Mouse (Mus musculus) heart, embryonic 15.5 days (tissue): ENCODE results near the gene Rtl4. TPM values are rescaled to one million over a fixed set of nuclear protein-coding genes. Genes with fewer than 3 reads are reported as not detected.

Experiments used
- ATAC-seq: fragments of 200-750 bp; cut with Nextera tagmentation; replicated peaks from 2 replicates; pipeline ENCODE4 v1.8.0; 2017; ENCODE audit warnings: low read depth, moderate TSS enrichment; ENCODE audit not compliant: insufficient number of reproducible peaks, insufficient read depth, low FRiP score
- H3K27ac ChIP-seq: fragments of 300-500 bp; sonication (generic); 2 replicates; pipeline ENCODE4 v1.5.1; 2015; ENCODE audit warnings: mild to moderate bottlenecking, inconsistent platforms
- H3K27me3 ChIP-seq: fragments of 300-500 bp; sonication (generic); 2 replicates; pipeline ENCODE4 v1.6.1; 2015; ENCODE audit warnings: inconsistent platforms
- H3K36me3 ChIP-seq: fragments of 300-500 bp; sonication (generic); 2 replicates; pipeline ENCODE4 v1.6.1; 2015; ENCODE audit warnings: mild to moderate bottlenecking, inconsistent platforms
- H3K4me1 ChIP-seq: fragments of 300-500 bp; sonication (generic); replicated peaks from 2 replicates; pipeline ENCODE4 v1.6.1; 2015; ENCODE audit warnings: inconsistent platforms
- H3K4me2 ChIP-seq: fragments of 300-500 bp; sonication (generic); 2 replicates; pipeline ENCODE4 v1.6.1; 2015; ENCODE audit warnings: inconsistent platforms, mild to moderate bottlenecking, moderate library complexity
- H3K4me3 ChIP-seq: fragments of 300-500 bp; sonication (generic); 2 replicates; pipeline ENCODE4 v1.5.1; 2015; ENCODE audit warnings: mild to moderate bottlenecking, inconsistent platforms
- H3K9ac ChIP-seq: fragments of 300-500 bp; sonication (generic); 2 replicates; pipeline ENCODE4 v1.6.1; 2015; ENCODE audit warnings: mild to moderate bottlenecking, inconsistent platforms
- H3K9me3 ChIP-seq: fragments of 300-500 bp; sonication (generic); replicated peaks from 2 replicates; pipeline ENCODE4 v1.6.1; 2016; ENCODE audit warnings: inconsistent platforms
- WGBS: fragments of 180-500 bp; shearing (Covaris S2); methylation state at CpG from one replicate; pipeline ENCODE4 v1.1.7; 2015; ENCODE audit warnings: mixed read lengths; 5-methylcytosine and 5-hydroxymethylcytosine counted together
- polyA plus RNA-seq: library from polyadenylated mRNA; unstranded; fragments of >200 nt; fragmentation: Nextera tagmentation; extraction: Ambion mirVana; gene quantifications from 2 replicates; pipeline ENCODE4 v1.2.1, GENCODE M21; 2015

Rtl4 gene
- polyA plus RNA-seq, result 0.41 and 0.55 TPM in 2 replicates

- peak within 1 kb of the TSS; percentile 44; the same call in 1 of the 2 replicates for H3K9ac ChIP-seq
- peaks cover 12% of the 10 kb centered on the region; the same call in 1 of the 2 replicates for H3K27me3 ChIP-seq
- WGBS, result 15% methylated on average over 26 of the region's 31 CpGs
- no peaks in the 10 kb centered on the region for H3K36me3 ChIP-seq
- peak within 1 kb of the TSS; percentile 55 for H3K4me3 ChIP-seq
- no peaks in the 10 kb centered on the region for H3K9me3 ChIP-seq
- H3K4me2 ChIP-seq, result peak within 1 kb of the TSS; percentile 82
- H3K27ac ChIP-seq, result no peak within 1 kb of the TSS
- H3K4me1 ChIP-seq, result no peaks in the 10 kb centered on the region; the same call in 1 of the 2 replicates
- no peak; the same call in 1 of the 2 replicates for ATAC-seq
Observed at GRCm38 (mm10) chrX:144688207-144689118, at the start of gene Rtl4. TSS of gene Rtl4 (plus strand) at chrX:144688907.

GRCm38 (mm10) chrX:144644756-144645155, 44.0 kb upstream of the Rtl4 start:
- H3K27ac ChIP-seq, result no peak overlapping the region
- H3K4me1 ChIP-seq, result no peaks in the 10 kb centered on the region
- no peak overlapping the region for H3K9ac ChIP-seq
- H3K9me3 ChIP-seq, result no peaks in the 10 kb centered on the region
- H3K36me3 ChIP-seq, result no peaks in the 10 kb centered on the region
- ATAC-seq, result no peak
- H3K4me2 ChIP-seq, result no peak overlapping the region
- WGBS, result 45% methylated on average over 3 of the region's 3 CpGs
- no peaks in the 10 kb centered on the region for H3K27me3 ChIP-seq
- no peak overlapping the region for H3K4me3 ChIP-seq

GRCm38 (mm10) chrX:144645394-144645793, 43.3 kb upstream of the Rtl4 start:
- Histone ChIP-seq H3K9me3 (no peaks in the 10 kb centered on the region), H3K36me3 (no peaks in the 10 kb centered on the region), H3K4me3 (no peak overlapping the region), H3K4me1 (no peaks in the 10 kb centered on the region), H3K27me3 (no peaks in the 10 kb centered on the region), H3K4me2 (no peak overlapping the region), H3K9ac (no peak overlapping the region), H3K27ac (no peak overlapping the region)
- ATAC-seq, result no peak
- 35% methylated on average over 1 of the region's 1 CpGs for WGBS

GRCm38 (mm10) chrX:144652196-144652595, 36.5 kb upstream of the Rtl4 start:
- Histone ChIP-seq H3K9ac (no peak overlapping the region), H3K27ac (no peak overlapping the region), H3K36me3 (no peaks in the 10 kb centered on the region), H3K27me3 (no peaks in the 10 kb centered on the region), H3K4me3 (no peak overlapping the region), H3K9me3 (no peaks in the 10 kb centered on the region), H3K4me2 (no peak overlapping the region), H3K4me1 (no peaks in the 10 kb centered on the region)
- ATAC-seq, result no peak
- 67% methylated on average over 2 of the region's 2 CpGs for WGBS

DNA sequence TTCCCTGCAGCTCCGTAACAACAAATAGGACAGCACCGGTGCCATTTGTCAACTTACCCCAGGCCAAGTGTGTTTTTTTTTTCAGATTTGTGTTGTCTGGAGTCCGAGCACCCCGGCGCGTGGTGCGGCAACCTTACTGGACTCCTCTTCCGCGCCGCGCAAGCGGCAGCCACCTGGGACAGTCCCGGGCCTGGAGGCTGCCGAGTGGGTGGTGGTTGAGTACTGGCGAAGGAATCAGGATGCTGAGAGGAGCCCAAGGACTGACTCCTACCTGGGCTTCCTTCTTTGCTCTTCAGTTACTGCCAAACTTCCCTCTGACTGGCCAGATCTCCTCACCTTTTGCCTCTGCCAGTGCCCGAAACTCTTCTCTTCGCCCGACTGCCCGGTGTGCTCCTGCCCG, 965 bp upstream of the Rtl4 start:
- 18% methylated on average over 20 of the region's 20 CpGs for WGBS
- H3K27ac ChIP-seq, result no peak overlapping the region
- H3K9me3 ChIP-seq, result no peaks in the 10 kb centered on the region
- H3K27me3 ChIP-seq, result peaks cover 12% of the 10 kb centered on the region; the same call in 1 of the 2 replicates
- no peaks in the 10 kb centered on the region for H3K36me3 ChIP-seq
- H3K4me3 ChIP-seq, result peak overlapping the region; percentile 55
- no peak for ATAC-seq
- peak overlapping the region; percentile 82 for H3K4me2 ChIP-seq
- no peaks in the 10 kb centered on the region; the same call in 1 of the 2 replicates for H3K4me1 ChIP-seq
- H3K9ac ChIP-seq, result no peak overlapping the region

- no peaks in the 10 kb centered on the region; the same call in 1 of the 2 replicates for H3K4me1 ChIP-seq
- H3K9me3 ChIP-seq, result no peaks in the 10 kb centered on the region
- WGBS, result 23% methylated on average over 1 of the region's 1 CpGs
- peak within 1 kb of the TSS; percentile 82 for H3K4me2 ChIP-seq
- H3K36me3 ChIP-seq, result no peaks in the 10 kb centered on the region
- H3K27me3 ChIP-seq, result peaks cover 12% of the 10 kb centered on the region; the same call in 1 of the 2 replicates
- no peak for ATAC-seq
- no peak within 1 kb of the TSS for H3K27ac ChIP-seq
- H3K4me3 ChIP-seq, result peak within 1 kb of the TSS; percentile 55
- H3K9ac ChIP-seq, result peak within 1 kb of the TSS; percentile 44; the same call in 1 of the 2 replicates
Observed at GRCm38 (mm10) chrX:144688142-144688206, 733 bp upstream of the Rtl4 start, which contains the start of gene Trpc5. TSS of gene Trpc5 (minus strand) at chrX:144688180.

DNA sequence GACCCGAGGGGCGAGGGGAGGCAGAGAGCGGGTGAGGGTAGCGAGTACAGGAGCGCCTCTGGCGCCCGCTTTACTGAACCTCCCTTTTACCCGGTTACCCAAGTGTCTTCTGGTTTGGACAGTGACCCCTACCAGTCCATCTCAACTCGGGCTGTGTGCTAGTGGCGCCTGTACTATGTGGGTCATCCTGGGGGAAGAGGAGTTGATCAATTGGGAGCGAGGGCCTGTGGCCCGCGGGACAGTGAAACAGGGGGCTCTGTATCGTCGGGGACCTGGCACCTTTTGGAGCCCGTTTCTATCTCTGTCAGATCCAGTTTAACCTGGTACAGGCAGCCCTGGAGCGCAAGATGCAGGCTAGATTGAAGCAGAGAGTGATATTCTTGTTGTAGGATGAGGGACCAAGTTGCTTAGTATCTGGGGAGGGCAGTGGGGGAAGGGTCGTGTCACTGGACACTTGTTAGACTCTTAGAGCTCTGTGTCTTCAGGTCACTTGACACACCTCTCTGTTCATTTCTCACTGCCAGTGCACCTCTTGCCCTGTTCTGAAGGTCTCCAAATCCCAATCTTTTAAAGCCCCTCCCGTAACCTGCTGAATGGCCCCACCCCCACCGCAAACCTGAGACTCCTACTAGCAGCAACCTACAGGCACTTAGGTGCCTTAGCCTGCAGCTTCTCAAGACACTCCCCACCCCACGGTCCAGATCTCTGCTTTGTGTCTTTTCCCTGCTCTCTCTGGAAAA, 582 bp downstream of the Rtl4 start:
- Histone ChIP-seq H3K9ac (peak overlapping the region; percentile 44; the same call in 1 of the 2 replicates), H3K27me3 (peaks cover 12% of the 10 kb centered on the region; the same call in 1 of the 2 replicates), H3K27ac (no peak overlapping the region), H3K9me3 (no peaks in the 10 kb centered on the region), H3K4me1 (no peaks in the 10 kb centered on the region; the same call in 1 of the 2 replicates), H3K4me2 (peak overlapping the region; percentile 82), H3K36me3 (no peaks in the 10 kb centered on the region), H3K4me3 (peak overlapping the region; percentile 55)
- ATAC-seq, result no peak
- WGBS, result 17% methylated on average over 21 of the region's 21 CpGs

DNA sequence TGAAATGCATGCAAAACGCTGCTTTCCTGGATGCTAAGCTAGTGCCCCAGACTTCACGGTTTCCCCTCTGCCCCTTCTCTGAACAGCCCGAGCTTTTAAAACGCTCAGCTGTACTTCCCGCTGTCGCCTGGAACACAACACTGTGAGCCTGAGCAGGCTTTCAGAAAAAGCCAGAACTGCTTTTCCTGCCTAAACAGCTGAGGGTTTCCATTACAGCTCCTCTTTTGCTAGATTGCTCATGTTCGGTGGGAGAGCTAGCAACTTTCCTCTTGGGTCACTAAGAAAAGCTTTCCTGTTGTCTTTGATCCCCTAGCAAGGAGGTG, 1.1 kb downstream of the Rtl4 start:
- ATAC-seq, result no peak

GRCm38 (mm10) chrX:144716330-144716729, 27.6 kb downstream of the Rtl4 start:
- no peak overlapping the region for H3K4me3 ChIP-seq

More for the DNA sequence above, 1.1 kb downstream of the Rtl4 start:
- H3K4me1 ChIP-seq, result no peaks in the 10 kb centered on the region; the same call in 1 of the 2 replicates
- WGBS, result 13% methylated on average over 7 of the region's 7 CpGs
- H3K4me2 ChIP-seq, result peak overlapping the region; percentile 82
- no peaks in the 10 kb centered on the region for H3K9me3 ChIP-seq
- peaks cover 12% of the 10 kb centered on the region; the same call in 1 of the 2 replicates for H3K27me3 ChIP-seq
- no peak overlapping the region for H3K9ac ChIP-seq
- H3K36me3 ChIP-seq, result no peaks in the 10 kb centered on the region
- peak overlapping the region; percentile 55 for H3K4me3 ChIP-seq
- H3K27ac ChIP-seq, result no peak overlapping the region

GRCm38 (mm10) chrX:144747528-144748049, 58.9 kb downstream of the Rtl4 start:
- Histone ChIP-seq H3K4me3 (no peak overlapping the region), H3K4me1 (no peaks in the 10 kb centered on the region), H3K9me3 (no peaks in the 10 kb centered on the region), H3K27ac (no peak overlapping the region), H3K9ac (no peak overlapping the region), H3K4me2 (no peak overlapping the region), H3K36me3 (no peaks in the 10 kb centered on the region), H3K27me3 (no peaks in the 10 kb centered on the region)
- ATAC-seq, result no peak
- WGBS, result 65% methylated on average over 3 of the region's 3 CpGs

More at GRCm38 (mm10) chrX:144716330-144716729, 27.6 kb downstream of the Rtl4 start:
- Histone ChIP-seq H3K4me2 (no peak overlapping the region), H3K27me3 (no peaks in the 10 kb centered on the region), H3K9me3 (no peaks in the 10 kb centered on the region), H3K27ac (no peak overlapping the region), H3K4me1 (no peaks in the 10 kb centered on the region), H3K36me3 (no peaks in the 10 kb centered on the region), H3K9ac (no peak overlapping the region)
- no peak for ATAC-seq
- 63% methylated on average over 1 of the region's 1 CpGs for WGBS

- Histone ChIP-seq H3K4me2 (no peak overlapping the region), H3K9me3 (no peaks in the 10 kb centered on the region), H3K27me3 (no peaks in the 10 kb centered on the region), H3K27ac (no peak overlapping the region), H3K36me3 (no peaks in the 10 kb centered on the region), H3K4me1 (no peaks in the 10 kb centered on the region), H3K9ac (no peak overlapping the region), H3K4me3 (no peak overlapping the region)
- WGBS, result 21% methylated on average over 2 of the region's 2 CpGs
- no peak for ATAC-seq
Observed at GRCm38 (mm10) chrX:144986980-144987379, 298.3 kb downstream of the Rtl4 start.
